Mouse (Mus musculus) heart, adult 2 months (tissue): Measurements from ENCODE around the gene Abr.

ENCODE experiments used
- EP300 ChIP-seq: fragments of 200-500 bp; IDR thresholded peaks from 2 replicates; pipeline ENCODE4 v1.6.1; 2011; ENCODE audit warnings: low read depth, low read length, control low read depth; ENCODE audit not compliant: insufficient read depth
- POLR2A ChIP-seq: fragments of 200-500 bp; IDR thresholded peaks from 2 replicates; pipeline ENCODE4 v1.6.1; 2011; ENCODE audit warnings: mild to moderate bottlenecking, low read depth, low read length, control low read depth; ENCODE audit not compliant: insufficient read depth

- TF ChIP-seq EP300: no peak
- no peak for TF ChIP-seq POLR2A
Measured at GRCm38 (mm10) chr11:76650862-76651560, 28.9 kb upstream of the Abr start.
